Mouse (Mus musculus) liver, embryonic 14.5 days (tissue): ENCODE measurements around the gene Mettl17.

Source experiments
- CTCF ChIP-seq: IDR thresholded peaks from 2 replicates; pipeline ENCODE4 v1.5.1; 2016; ENCODE audit warnings: antibody characterized with exemption, low read depth, control low read depth
- EP300 ChIP-seq: IDR thresholded peaks from 2 replicates; pipeline ENCODE4 v1.6.1; 2016; ENCODE audit warnings: antibody characterized with exemption, low read depth

DNA sequence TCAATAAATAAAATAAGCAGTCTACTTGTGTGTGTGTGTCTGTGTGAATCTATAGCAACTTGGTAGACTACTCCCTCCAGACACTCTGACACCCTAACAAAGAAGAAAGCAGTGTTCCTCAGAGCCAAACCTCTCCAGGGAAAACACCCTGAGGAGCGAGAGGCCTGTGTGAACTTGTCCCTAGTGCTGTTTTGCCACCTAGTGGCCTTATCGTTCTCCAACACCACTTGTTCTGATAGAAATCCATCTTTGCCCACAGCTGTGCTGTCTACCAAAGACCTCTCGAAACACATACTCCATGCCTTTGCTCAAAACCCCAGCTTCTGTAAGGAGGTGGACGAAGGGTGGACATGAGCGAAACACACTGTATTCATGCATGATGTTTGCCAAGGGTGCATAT, 46.2 kb downstream of the Mettl17 start:
- TF ChIP-seq CTCF (peak; percentile 63), EP300 (no peak)
